Mouse (Mus musculus): ENCODE measurements at regions not wholly inside any gene's neighbourhood (a gene's known extent, or its start where the extent isn't known, plus 50 kb on each side); places are given as distances from the start of the nearest gene placed in this dataset.

- no peak for TF ChIP-seq EP300 (IDR thresholded peaks at IDR 0.05; ENCODE audit: insufficient read depth, low read depth, low read length)
- no peak for TF ChIP-seq CTCF (IDR thresholded peaks at IDR 0.05; ENCODE audit: low read depth, low read length)
- no peak for TF ChIP-seq POLR2A (IDR thresholded peaks at IDR 0.05; ENCODE audit: insufficient read depth, low read length)
- no peaks in the 10 kb centered on the region for H3K36me3 ChIP-seq (ENCODE audit: control insufficient read depth, insufficient read depth, low read length, poor library complexity, severe bottlenecking)
- no peak overlapping the region for H3K4me3 ChIP-seq (ENCODE audit: low read depth, low read length)
- no peak overlapping the region for H3K9ac ChIP-seq (ENCODE audit: low read depth, poor library complexity, severe bottlenecking)
- H3K27ac ChIP-seq (ENCODE audit: insufficient read depth, low read length) = no peak overlapping the region
- no peaks in the 10 kb centered on the region for H3K9me3 ChIP-seq (replicated peaks; ENCODE audit: control insufficient read depth, insufficient read depth, low read length, poor library complexity, severe bottlenecking)
- no peaks in the 10 kb centered on the region for H3K4me1 ChIP-seq (ENCODE audit: control insufficient read depth, insufficient read depth, low read length)
- H3K27me3 ChIP-seq (ENCODE audit: control insufficient read depth, insufficient read depth, low read length, poor library complexity, severe bottlenecking) = no peaks in the 10 kb centered on the region
Observed at GRCm38 (mm10) chr15:93977494-93977893, 381.8 kb upstream of the Prickle1 start.

- H3K9ac ChIP-seq (ENCODE audit: low read depth, poor library complexity, severe bottlenecking) = no peak overlapping the region
- no peaks in the 10 kb centered on the region for H3K4me1 ChIP-seq (ENCODE audit: control insufficient read depth, insufficient read depth, low read length)
- H3K4me3 ChIP-seq (ENCODE audit: low read depth, low read length) = no peak overlapping the region
- no peaks in the 10 kb centered on the region for H3K9me3 ChIP-seq (replicated peaks; ENCODE audit: control insufficient read depth, insufficient read depth, low read length, poor library complexity, severe bottlenecking)
- no peak for TF ChIP-seq CTCF (IDR thresholded peaks at IDR 0.05; ENCODE audit: low read depth, low read length)
- no peak for TF ChIP-seq EP300 (IDR thresholded peaks at IDR 0.05; ENCODE audit: insufficient read depth, low read depth, low read length)
- TF ChIP-seq POLR2A (IDR thresholded peaks at IDR 0.05; ENCODE audit: insufficient read depth, low read length) = no peak
- H3K36me3 ChIP-seq (ENCODE audit: control insufficient read depth, insufficient read depth, low read length, poor library complexity, severe bottlenecking) = no peaks in the 10 kb centered on the region
- H3K27me3 ChIP-seq (ENCODE audit: control insufficient read depth, insufficient read depth, low read length, poor library complexity, severe bottlenecking) = no peaks in the 10 kb centered on the region
- H3K27ac ChIP-seq (ENCODE audit: insufficient read depth, low read length) = no peak overlapping the region
Observed at GRCm38 (mm10) chr15:93974727-93975126, 379.0 kb upstream of the Prickle1 start.

- Histone ChIP-seq H3K27ac (ENCODE audit: insufficient read depth, low read length) (no peak overlapping the region), H3K4me1 (ENCODE audit: control insufficient read depth, insufficient read depth, low read length) (no peaks in the 10 kb centered on the region), H3K9ac (ENCODE audit: low read depth, poor library complexity, severe bottlenecking) (no peak overlapping the region), H3K27me3 (ENCODE audit: control insufficient read depth, insufficient read depth, low read length, poor library complexity, severe bottlenecking) (no peaks in the 10 kb centered on the region), H3K36me3 (ENCODE audit: control insufficient read depth, insufficient read depth, low read length, poor library complexity, severe bottlenecking) (no peaks in the 10 kb centered on the region), H3K4me3 (ENCODE audit: low read depth, low read length) (no peak overlapping the region), H3K9me3 (replicated peaks; ENCODE audit: control insufficient read depth, insufficient read depth, low read length, poor library complexity, severe bottlenecking) (no peaks in the 10 kb centered on the region)
- TF ChIP-seq CTCF (IDR thresholded peaks at IDR 0.05; ENCODE audit: low read depth, low read length) (no peak), EP300 (IDR thresholded peaks at IDR 0.05; ENCODE audit: insufficient read depth, low read depth, low read length) (no peak), POLR2A (IDR thresholded peaks at IDR 0.05; ENCODE audit: insufficient read depth, low read length) (no peak)
Observed at GRCm38 (mm10) chr15:93972979-93973378, 377.3 kb upstream of the Prickle1 start.

GRCm38 (mm10) chr15:93961950-93962349 lies 366.3 kb upstream of the Prickle1 start:
- no peaks in the 10 kb centered on the region for H3K4me1 ChIP-seq (ENCODE audit: control insufficient read depth, insufficient read depth, low read length)
- no peaks in the 10 kb centered on the region for H3K36me3 ChIP-seq (ENCODE audit: control insufficient read depth, insufficient read depth, low read length, poor library complexity, severe bottlenecking)
- H3K27ac ChIP-seq (ENCODE audit: insufficient read depth, low read length) = no peak overlapping the region
- TF ChIP-seq EP300 (IDR thresholded peaks at IDR 0.05; ENCODE audit: insufficient read depth, low read depth, low read length) (no peak), POLR2A (IDR thresholded peaks at IDR 0.05; ENCODE audit: insufficient read depth, low read length) (no peak), CTCF (IDR thresholded peaks at IDR 0.05; ENCODE audit: low read depth, low read length) (no peak)
- no peaks in the 10 kb centered on the region; the same call in 1 of the 2 replicates for H3K9me3 ChIP-seq (replicated peaks; ENCODE audit: control insufficient read depth, insufficient read depth, low read length, poor library complexity, severe bottlenecking)
- no peaks in the 10 kb centered on the region for H3K27me3 ChIP-seq (ENCODE audit: control insufficient read depth, insufficient read depth, low read length, poor library complexity, severe bottlenecking)
- no peak overlapping the region for H3K9ac ChIP-seq (ENCODE audit: low read depth, poor library complexity, severe bottlenecking)
- H3K4me3 ChIP-seq (ENCODE audit: low read depth, low read length) = no peak overlapping the region

- H3K27me3 ChIP-seq (ENCODE audit: control insufficient read depth, insufficient read depth, low read length, poor library complexity, severe bottlenecking) = no peaks in the 10 kb centered on the region
- peaks cover 7% of the 10 kb centered on the region; the same call in 1 of the 2 replicates for H3K9me3 ChIP-seq (replicated peaks; ENCODE audit: control insufficient read depth, insufficient read depth, low read length, poor library complexity, severe bottlenecking)
- H3K9ac ChIP-seq (ENCODE audit: low read depth, poor library complexity, severe bottlenecking) = no peak overlapping the region
- TF ChIP-seq POLR2A (IDR thresholded peaks at IDR 0.05; ENCODE audit: insufficient read depth, low read length) (no peak), CTCF (IDR thresholded peaks at IDR 0.05; ENCODE audit: low read depth, low read length) (no peak), EP300 (IDR thresholded peaks at IDR 0.05; ENCODE audit: insufficient read depth, low read depth, low read length) (no peak)
- no peaks in the 10 kb centered on the region for H3K36me3 ChIP-seq (ENCODE audit: control insufficient read depth, insufficient read depth, low read length, poor library complexity, severe bottlenecking)
- H3K4me3 ChIP-seq (ENCODE audit: low read depth, low read length) = no peak overlapping the region
- H3K27ac ChIP-seq (ENCODE audit: insufficient read depth, low read length) = no peak overlapping the region
- no peaks in the 10 kb centered on the region for H3K4me1 ChIP-seq (ENCODE audit: control insufficient read depth, insufficient read depth, low read length)
Observed at GRCm38 (mm10) chr15:93959931-93960330, 364.2 kb upstream of the Prickle1 start.

DNA sequence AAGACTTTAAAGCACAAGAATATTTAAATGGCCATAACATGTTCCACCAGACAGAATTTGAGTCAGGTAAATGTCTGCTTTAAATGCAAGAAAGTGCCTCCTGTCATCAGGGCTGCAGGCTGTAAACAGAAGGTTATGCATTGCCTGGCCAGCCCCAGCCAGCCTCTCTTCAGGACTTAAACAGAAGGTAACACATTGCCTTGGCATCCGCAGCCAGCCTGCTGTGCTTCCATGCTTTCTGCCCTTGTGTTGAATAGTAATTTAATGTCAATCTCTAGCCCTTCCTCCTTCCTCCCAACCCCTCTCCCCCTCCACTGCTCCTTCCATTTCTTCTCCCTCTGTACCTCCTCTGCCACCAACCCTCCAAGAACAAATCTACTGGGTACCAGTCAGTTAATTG lies 362.4 kb upstream of the Prickle1 start:
- H3K9ac ChIP-seq (ENCODE audit: low read depth, poor library complexity, severe bottlenecking) = no peak overlapping the region
- no peaks in the 10 kb centered on the region for H3K4me1 ChIP-seq (ENCODE audit: control insufficient read depth, insufficient read depth, low read length)
- no peak overlapping the region for H3K27ac ChIP-seq (ENCODE audit: insufficient read depth, low read length)
- TF ChIP-seq CTCF (IDR thresholded peaks at IDR 0.05; ENCODE audit: low read depth, low read length) = no peak
- TF ChIP-seq EP300 (IDR thresholded peaks at IDR 0.05; ENCODE audit: insufficient read depth, low read depth, low read length) = no peak
- TF ChIP-seq POLR2A (IDR thresholded peaks at IDR 0.05; ENCODE audit: insufficient read depth, low read length) = no peak
- H3K4me3 ChIP-seq (ENCODE audit: low read depth, low read length) = no peak overlapping the region
- H3K9me3 ChIP-seq (replicated peaks; ENCODE audit: control insufficient read depth, insufficient read depth, low read length, poor library complexity, severe bottlenecking) = peaks cover 7% of the 10 kb centered on the region; the same call in 1 of the 2 replicates
- no peaks in the 10 kb centered on the region for H3K36me3 ChIP-seq (ENCODE audit: control insufficient read depth, insufficient read depth, low read length, poor library complexity, severe bottlenecking)
- no peaks in the 10 kb centered on the region for H3K27me3 ChIP-seq (ENCODE audit: control insufficient read depth, insufficient read depth, low read length, poor library complexity, severe bottlenecking)
